In genomic region chr6:63257406-63257845, GRCm38 (mm10) we compare ENCODE assay signal across 9 mouse cellular contexts. TPM values are rescaled to one million over a fixed set of nuclear protein-coding genes. Genes with fewer than 3 reads are reported as not detected.
A peak's percentile ranks its signal among the peaks of the same experiment; 100 is the strongest.
DNase-seq lines count a peak whose midpoint lies in the region; ATAC-seq lines count a peak whose summit lies in the region.
"Had no signal": no experiment of that assay in that cellular context is flagged by ENCODE, and none has a peak within 500 bp of the region (broad histone marks: within the 10 kb centered on the region; RNA-seq: fewer than 3 reads in every experiment).

No protein-coding gene starts in this region.

- H3K4me2 ChIP-seq in heart, embryonic 14.5 days (ENCODE audit: low read length) = peak overlapping the region; percentile 96
- H3K4me2 ChIP-seq in stomach, embryonic 14.5 days (replicated peaks; ENCODE audit: low read depth, low read length) = peak overlapping the region; percentile 93

- peak overlapping the region; percentile 74 for H3K9ac ChIP-seq in heart, embryonic 14.5 days (ENCODE audit: low read length)
- 0 out of 2 replicates have a peak overlapping the region, but pooled peaks have one; percentile 25 for H3K9ac ChIP-seq in stomach, embryonic 14.5 days (replicated peaks; ENCODE audit: low read depth, low read length)

- peak overlapping the region; percentile 4 to 50; a peak in 3 of 4 replicates for H3K27ac ChIP-seq in heart, embryonic 14.5 days (replicated peaks in 1 of 2; ENCODE audit: control insufficient read depth in 1 of 2, insufficient read depth in 1 of 2, low read depth in 2 of 2, low read length in 2 of 2)
- H3K27ac ChIP-seq in midbrain, embryonic 10.5 days (replicated peaks) = peak overlapping the region; percentile 84
- no peak overlapping the region for H3K27ac ChIP-seq in stomach, embryonic 14.5 days (ENCODE audit: low read length)

- no peaks in the 10 kb centered on the region for H3K36me3 ChIP-seq in heart, embryonic 14.5 days (ENCODE audit: control insufficient read depth, insufficient read depth, low read length)
- H3K36me3 ChIP-seq in midbrain, embryonic 10.5 days = no peaks in the 10 kb centered on the region
- no peaks in the 10 kb centered on the region for H3K36me3 ChIP-seq in stomach, embryonic 14.5 days (ENCODE audit: control insufficient read depth, insufficient read depth, low read length)

- H3K4me1 ChIP-seq in heart, embryonic 14.5 days (ENCODE audit: control insufficient read depth in 2 of 2, insufficient read depth in 2 of 2, low read length in 2 of 2) = no peaks in the 10 kb centered on the region; a peak in 1 of 4 replicates
- peaks cover 26% of the 10 kb centered on the region for H3K4me1 ChIP-seq in midbrain, embryonic 10.5 days
- H3K4me1 ChIP-seq in stomach, embryonic 14.5 days (ENCODE audit: control insufficient read depth, insufficient read depth, low read length) = peaks cover 5% of the 10 kb centered on the region; the same call in 1 of the 2 replicates

- peak; percentile 6 for DNase-seq in thymus, postnatal 4 days
- DNase-seq in thymus, postnatal 36 days = no peak
- peak; percentile 72 for DNase-seq in embryo, embryonic 11 days
- DNase-seq in layer of hippocampus, postnatal 36 days = peak; percentile 67 to 69
- peak; percentile 76 for DNase-seq in midbrain, embryonic 10.5 days (ENCODE audit: low spot score)
- DNase-seq in thymus, postnatal 0 days (ENCODE audit: low spot score) = no peak

- peak overlapping the region; percentile 66 to 74 for H3K4me3 ChIP-seq in heart, embryonic 14.5 days (ENCODE audit: control insufficient read depth in 1 of 2, insufficient read depth in 1 of 2, low read depth in 1 of 2, low read length in 2 of 2)
- peak overlapping the region; percentile 82 for H3K4me3 ChIP-seq in midbrain, embryonic 10.5 days
- peak overlapping the region; percentile 69 for H3K4me3 ChIP-seq in stomach, embryonic 14.5 days (ENCODE audit: low read depth, low read length)

- peak; percentile 56; the same call in 1 of the 2 replicates for ATAC-seq in heart, embryonic 14.5 days (ENCODE audit: insufficient number of reproducible peaks, insufficient read depth, low FRiP score, low read depth)
- peak; percentile 83 for ATAC-seq in stomach, embryonic 14.5 days (ENCODE audit: insufficient number of reproducible peaks, insufficient read depth, low FRiP score, low read depth)

- 0 out of 2 replicates have a peak, but pooled peaks cover 2% of the 10 kb centered on the region for H3K9me3 ChIP-seq in heart, embryonic 14.5 days (ENCODE audit: control insufficient read depth, low read length)
- H3K9me3 ChIP-seq in midbrain, embryonic 10.5 days (replicated peaks) = no peaks in the 10 kb centered on the region
- H3K9me3 ChIP-seq in stomach, embryonic 14.5 days (ENCODE audit: control insufficient read depth, low read depth, low read length) = no peaks in the 10 kb centered on the region

- no peaks in the 10 kb centered on the region for H3K27me3 ChIP-seq in heart, embryonic 14.5 days (ENCODE audit: control insufficient read depth, insufficient read depth, low read length)
- peaks cover 30% of the 10 kb centered on the region for H3K27me3 ChIP-seq in midbrain, embryonic 10.5 days (ENCODE audit: low read depth, poor library complexity, severe bottlenecking)
- no peaks in the 10 kb centered on the region; the same call in 1 of the 2 replicates for H3K27me3 ChIP-seq in stomach, embryonic 14.5 days (ENCODE audit: control insufficient read depth, insufficient read depth, low read length)

- under 1% methylated on average over 41 of the region's 42 CpGs for WGBS in heart, embryonic 14.5 days
- under 1% methylated on average over 42 of the region's 42 CpGs for WGBS in midbrain, embryonic 10.5 days
- under 1% methylated on average over 42 of the region's 42 CpGs for WGBS in stomach, embryonic 14.5 days

RNA-seq across cellular contexts. Expression of gene Grid2, which starts 1.8 kb away (rescaled TPM):
- 1.2 and 1.3 TPM in 2 replicates for polyA plus RNA-seq in heart, embryonic 14.5 days (2014; fragmentation: Nextera tagmentation; extraction: Ambion mirVana)
- total RNA-seq in layer of hippocampus, postnatal 36 days (2021) = 10 to 100 TPM; 14.2 to 16.4 TPM
- 0.56 and 1.4 TPM in 2 replicates for polyA plus RNA-seq in midbrain, embryonic 10.5 days (2016; fragmentation: Nextera tagmentation; extraction: Ambion mirVana)
- 1.7 and 2.2 TPM in 2 replicates for polyA plus RNA-seq in stomach, embryonic 14.5 days (2014; fragmentation: Nextera tagmentation; extraction: Ambion mirVana)
- 0.09 and 0.15 TPM in 2 replicates for polyA plus RNA-seq in thymus, postnatal 0 days (2015; fragmentation: Nextera tagmentation; extraction: Ambion mirVana)
- total RNA-seq: adrenal gland, adult 18-20 months had no signal

Comparison
In these comparisons a context has a peak if more than half of its experiments do, and no peak if none do; other contexts are left out.
1. DNase-seq: peak in thymus, postnatal 4 days (single experiment), embryo, embryonic 11 days (single experiment), layer of hippocampus, postnatal 36 days (2 of 2) and midbrain, embryonic 10.5 days (single experiment); none in thymus, postnatal 36 days (0 of 2) and thymus, postnatal 0 days (single experiment).
2. Peak in every context shown above with its lines, with median percentiles within 50 percentile points of each other: H3K4me3 ChIP-seq.